Mouse (Mus musculus) retina, postnatal 7 days (tissue): Measurements from ENCODE around the gene Nhsl2.
"Not testable (repeated sequence)": the region's sequence is repeated elsewhere in the genome, so short reads cannot be mapped to it uniquely, and the experiment has no call there.

Experiments
- DNase-seq: peaks from one replicate; pipeline ENCODE4 v3.0.0-alpha.2; 2012; ENCODE audit warnings: low read depth, low spot score

Gene Nhsl2

DNA sequence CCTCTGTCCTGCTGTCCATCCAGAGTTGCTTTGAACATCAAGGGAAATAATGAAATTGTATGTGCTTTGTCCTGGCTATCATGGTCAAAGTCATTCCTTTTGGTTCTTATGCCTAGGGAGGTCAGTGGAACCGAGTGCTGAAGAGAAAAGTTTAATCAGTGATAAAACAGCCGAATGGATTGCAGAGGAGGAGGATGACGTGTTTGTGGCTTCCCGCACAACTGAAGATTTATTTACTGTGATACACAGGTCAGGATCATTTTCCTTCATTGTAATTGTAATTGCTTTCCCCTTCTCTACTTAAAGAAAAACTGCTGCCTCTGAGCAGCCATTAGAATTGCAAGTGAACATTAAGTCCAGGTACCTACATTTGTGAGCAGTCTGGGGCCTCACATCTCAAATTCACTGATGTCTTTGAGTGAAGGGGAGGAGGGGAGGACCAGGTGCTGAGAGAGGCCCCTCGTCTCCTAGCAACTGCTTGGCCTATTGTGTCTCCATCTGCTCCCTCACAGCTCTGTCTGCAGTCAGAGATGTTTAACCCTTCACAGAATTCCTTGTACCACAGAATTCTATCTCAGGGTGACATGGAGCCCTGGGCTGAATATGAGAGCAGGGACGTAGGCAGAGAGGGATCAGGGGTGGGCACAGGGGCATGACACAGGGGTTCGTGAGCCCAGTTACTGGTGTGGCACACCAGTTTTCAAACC lies 232.5 kb downstream of the Nhsl2 start:
- no peak for DNase-seq

DNA sequence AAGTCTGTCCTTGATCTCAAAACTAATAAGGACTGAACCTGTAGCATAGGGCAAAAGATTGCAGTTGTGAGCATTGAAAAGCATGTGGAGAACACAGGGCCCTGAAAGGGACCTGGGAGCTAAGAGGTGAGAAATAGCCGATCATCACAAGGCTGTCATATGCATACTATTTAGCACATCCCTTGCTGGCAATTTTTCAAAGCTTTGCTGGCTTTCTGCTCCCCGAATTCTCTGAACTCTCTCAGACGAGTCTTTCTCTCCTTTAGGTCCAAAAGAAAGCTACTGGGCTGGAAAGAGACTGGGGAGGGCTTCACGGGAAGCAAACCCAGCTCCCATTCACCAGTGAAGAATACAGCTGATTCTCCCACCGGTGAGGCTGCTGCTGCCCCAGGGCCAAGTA lies 233.2 kb downstream of the Nhsl2 start:
- DNase-seq, result no peak

DNA sequence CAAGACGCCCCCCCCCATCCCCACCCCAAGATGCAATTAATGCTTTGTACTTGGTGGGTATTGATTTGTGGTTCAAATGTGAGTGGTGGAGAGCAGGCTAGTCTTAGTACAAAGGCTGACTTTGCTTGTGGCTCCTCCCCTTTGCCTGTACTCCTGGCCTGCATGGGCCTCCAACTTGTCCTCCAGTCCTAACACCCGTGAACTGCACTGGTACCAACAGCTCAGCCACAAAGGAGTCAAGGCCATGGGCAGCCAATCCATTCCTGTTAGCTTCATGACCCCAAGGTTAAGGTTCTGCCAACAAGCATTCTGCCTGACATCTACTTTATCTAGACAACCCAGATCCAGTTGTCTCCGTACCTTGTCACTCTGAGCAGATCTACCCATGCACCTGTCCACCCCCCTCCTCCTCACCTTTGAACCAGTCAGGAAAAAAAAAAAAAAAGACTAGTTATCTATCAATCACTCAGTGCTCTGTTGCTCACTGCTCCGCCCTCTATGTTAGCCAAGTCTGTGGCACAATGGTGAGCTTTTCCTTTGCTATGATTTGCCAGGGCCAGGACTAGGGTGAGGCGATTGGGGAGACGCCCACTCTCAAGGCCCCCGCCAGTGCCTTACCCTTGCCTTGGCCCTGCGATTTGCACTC lies 236.7 kb downstream of the Nhsl2 start:
- DNase-seq, result no peak

DNA sequence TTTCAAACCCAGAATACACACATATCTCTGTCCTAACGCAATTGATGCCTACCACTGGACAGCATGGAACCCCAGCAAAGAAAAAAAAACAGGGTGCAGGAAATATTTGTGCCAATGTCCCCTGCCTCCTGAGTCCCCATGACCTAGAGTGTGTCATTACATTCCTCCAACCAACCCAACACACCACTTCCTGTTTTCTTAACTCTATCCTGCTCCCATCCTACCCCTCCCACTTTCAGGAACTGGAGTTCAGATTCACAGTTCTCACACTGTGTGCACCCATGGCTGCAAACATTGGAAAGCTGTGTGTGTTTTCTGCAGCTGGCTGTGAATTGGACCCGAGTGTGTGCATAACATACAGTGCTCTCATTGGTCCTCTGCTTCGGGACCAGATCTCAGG lies 241.4 kb downstream of the Nhsl2 start:
- no peak for DNase-seq

DNA sequence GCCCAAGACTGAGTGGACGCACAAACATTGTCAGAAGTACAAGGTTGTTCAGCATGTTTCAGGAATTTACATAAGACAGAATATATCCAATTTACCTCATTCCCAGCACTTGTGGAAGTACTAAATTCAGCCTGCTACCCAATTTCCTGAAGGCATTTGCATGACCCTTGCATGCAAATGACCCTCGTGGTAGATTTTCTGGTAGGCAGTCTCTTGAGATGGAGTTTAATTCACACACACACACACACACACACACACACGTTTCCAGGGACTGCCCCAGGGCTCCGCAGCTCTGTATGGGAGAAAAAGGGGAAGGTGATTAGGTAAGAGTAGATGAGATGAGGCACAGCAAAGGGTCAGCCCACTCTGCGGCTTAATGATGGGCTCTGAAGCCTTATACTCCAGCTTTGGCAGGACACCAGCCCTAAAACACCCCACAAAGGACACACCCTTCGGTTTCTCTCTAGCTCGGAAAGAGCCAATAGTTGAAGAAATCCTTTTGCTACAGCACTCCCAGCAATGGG lies 245.3 kb downstream of the Nhsl2 start:
- no peak for DNase-seq

DNA sequence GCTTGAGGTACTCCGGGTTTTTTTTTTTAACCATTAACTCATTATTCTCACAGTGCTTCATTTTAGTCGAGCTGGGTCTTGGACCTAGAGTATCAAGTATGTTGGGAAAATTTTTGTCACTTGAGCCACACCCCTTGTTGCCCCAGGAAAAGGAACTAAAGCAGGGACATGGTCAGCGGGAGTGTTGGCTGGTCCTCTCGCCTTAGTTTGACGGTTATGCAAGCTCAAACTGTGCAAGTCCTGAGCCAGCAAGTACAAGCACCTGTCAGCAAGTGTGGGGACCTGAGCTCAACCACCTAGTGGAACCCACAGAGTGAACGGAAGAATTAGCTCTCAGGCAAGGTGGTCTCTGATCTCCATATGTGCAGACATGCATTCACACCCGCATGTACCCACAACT lies 252.7 kb downstream of the Nhsl2 start:
- DNase-seq, result no peak

DNA sequence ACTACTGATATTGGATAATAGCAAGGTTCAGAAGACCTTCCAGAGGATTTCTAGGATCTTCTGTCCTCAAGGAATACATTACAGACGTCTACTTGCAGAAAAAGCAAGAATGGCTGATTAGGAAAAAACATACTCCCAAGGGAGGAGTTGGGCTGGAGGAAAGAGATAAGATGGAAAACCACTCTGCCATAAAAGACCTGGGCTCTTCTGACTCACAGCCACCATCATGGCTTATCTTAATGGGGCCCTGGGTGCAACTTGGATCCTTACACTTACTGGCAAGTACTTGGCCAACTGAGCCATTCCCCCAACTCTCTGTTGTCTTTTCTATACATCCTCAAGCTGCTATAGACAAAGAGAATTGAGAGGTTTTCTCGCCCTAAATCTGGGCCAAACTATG lies 254.6 kb downstream of the Nhsl2 start:
- not testable (repeated sequence) for DNase-seq

DNA sequence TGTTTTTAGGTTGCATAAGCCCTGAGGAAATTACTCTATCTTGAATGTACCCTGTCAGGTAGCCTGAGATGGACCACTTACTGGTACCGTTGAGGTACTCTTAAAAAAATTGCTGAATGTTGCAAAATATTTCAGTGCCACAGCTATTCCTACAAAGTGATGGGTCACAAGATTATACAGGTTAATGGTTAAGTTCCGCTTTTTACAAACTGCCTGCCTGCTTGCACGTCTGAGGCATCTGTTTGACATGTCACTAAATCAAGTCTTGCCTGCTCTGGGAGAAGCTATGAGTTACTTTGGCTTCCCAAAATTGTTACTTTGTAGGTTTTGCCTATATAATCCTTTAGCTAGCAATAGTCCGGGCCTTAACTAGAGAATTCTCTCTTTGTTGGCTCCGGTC lies 260.2 kb downstream of the Nhsl2 start:
- DNase-seq, result not testable (repeated sequence)

DNA sequence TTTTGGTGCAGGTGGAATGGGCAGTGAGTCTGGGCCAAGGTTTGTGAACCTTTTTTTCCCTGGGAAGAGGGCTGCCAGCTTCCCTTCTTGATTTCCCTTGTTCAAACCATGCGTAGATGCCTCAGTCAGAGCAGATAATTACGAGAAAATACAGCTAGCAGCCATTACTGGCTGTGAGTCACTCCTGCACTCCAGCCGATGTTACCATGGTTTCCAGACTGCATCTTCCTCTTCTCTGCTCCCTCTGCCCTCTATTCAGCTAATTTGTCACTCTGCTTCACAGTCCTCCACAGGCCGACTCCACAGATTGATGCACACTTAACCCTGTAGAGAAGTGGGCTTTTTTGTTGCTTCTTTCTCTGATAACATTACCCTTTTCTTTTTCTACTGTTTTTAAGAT lies 266.5 kb downstream of the Nhsl2 start:
- no peak for DNase-seq

DNA sequence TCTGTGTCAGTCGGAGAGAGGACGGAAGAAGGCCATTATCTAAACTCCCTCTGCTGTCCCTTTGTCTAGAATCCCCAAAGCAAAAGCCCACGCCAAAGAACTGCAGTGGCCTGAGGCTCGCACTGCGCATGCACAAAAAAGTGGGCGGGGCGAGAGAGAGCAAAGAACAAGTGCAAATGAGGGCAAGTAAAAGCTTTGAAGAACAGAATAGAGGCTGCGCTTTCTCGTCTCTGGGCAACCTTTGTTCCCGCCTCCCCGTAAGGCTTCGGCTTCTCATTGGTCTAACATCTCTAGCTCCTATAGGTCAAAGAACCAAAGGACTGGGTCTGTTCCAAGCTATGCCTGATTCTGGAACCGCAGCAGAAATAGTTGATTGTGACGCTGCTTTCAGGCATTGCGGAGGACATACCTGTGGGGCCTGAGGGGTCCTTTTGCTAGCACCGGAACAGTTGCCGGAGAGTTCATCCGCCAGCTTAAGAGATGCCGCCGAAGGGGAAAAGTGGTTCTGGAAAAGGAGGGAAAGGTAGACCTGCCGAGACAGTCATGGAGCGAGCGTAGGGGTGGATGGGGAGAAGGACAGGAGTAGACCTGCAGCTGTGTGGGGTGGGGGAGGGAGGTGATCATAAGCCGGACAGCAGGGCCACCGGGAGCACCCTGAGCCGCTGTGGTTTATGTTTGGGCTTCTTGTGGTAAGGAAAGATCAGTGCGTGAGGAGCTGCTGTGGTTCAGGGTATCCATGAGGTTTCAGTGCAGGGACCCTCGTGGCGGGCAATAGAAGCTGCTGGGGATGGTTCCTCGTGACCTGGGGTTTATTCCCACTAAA lies 270.1 kb downstream of the Nhsl2 start, which contains the start of gene Pin4:
Pin4 (plus strand) TSS at position 406 of the 823 bp plus-strand sequence.
- DNase-seq, result peak; percentile 91

DNA sequence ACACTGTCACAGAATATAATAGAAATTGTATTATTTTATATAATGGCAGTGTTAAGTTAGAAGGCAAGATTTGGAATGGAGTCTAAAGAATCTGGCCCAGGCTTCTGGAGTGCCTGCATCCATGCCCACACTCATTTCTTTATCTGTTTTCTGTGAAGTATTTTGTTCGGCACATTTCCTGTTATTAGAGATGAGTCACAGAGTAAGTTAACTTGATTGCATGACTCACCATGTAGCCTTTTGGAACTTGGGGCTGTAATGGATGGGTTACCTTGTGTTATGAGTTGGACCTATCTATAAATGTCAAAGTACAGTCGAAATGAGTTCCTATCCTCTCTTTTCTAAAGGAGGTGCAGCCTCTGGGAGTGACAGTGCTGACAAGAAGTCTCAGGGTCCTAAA lies 272.1 kb downstream of the Nhsl2 start:
- DNase-seq, result no peak

DNA sequence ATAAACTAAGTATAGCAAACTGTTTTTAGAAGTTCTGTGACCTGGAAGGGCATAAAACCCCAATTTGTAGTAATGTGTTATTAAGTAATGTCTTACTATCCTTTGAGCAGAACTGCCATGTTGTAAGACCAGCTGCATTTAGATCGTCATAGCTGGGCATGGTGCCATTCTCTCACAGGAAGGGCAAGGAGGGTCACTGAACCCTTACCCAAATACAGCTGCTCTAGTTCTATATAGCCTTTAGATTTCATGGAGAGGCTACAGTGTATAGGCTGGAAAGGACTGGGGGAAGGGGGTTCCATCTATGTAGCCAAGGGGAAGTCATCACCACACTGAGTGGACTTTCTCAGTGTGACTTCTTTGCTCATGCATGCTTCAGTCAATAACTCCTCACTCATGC lies 292.0 kb downstream of the Nhsl2 start:
- DNase-seq, result no peak
